Mouse (Mus musculus): ENCODE results near the gene Rgl1. TPM values are rescaled to one million over a fixed set of nuclear protein-coding genes. Genes with fewer than 3 reads are reported as not detected.

The Rgl1 gene
- 66.1 and 73.5 TPM in 2 replicates for polyA plus RNA-seq (2016; fragmentation: Nextera tagmentation; extraction: Ambion mirVana)

- H3K9me3 ChIP-seq (replicated peaks), result no peaks in the 10 kb centered on the region
- peak within 1 kb of the TSS; percentile 93 for H3K27ac ChIP-seq (ENCODE audit: poor library complexity, severe bottlenecking)
- H3K9ac ChIP-seq, result peak within 1 kb of the TSS; percentile 97
- ATAC-seq (ENCODE audit: insufficient number of reproducible peaks, low FRiP score), result peak; percentile 98
- H3K4me2 ChIP-seq, result peak within 1 kb of the TSS; percentile 99
- H3K4me1 ChIP-seq (replicated peaks), result peaks cover 7% of the 10 kb centered on the region
- peak within 1 kb of the TSS; percentile 99 for H3K4me3 ChIP-seq
- H3K27me3 ChIP-seq (replicated peaks), result peaks cover 11% of the 10 kb centered on the region; the same call in 1 of the 2 replicates
- under 1% methylated on average over 86 of the region's 86 CpGs for WGBS
- H3K36me3 ChIP-seq, result peaks cover 16% of the 10 kb centered on the region
Observed at GRCm38 (mm10) chr1:152766032-152766772, at the start of gene Rgl1, which contains the start of gene Arpc5. Gene Rgl1, minus strand, starts transcription at chr1:152766351. Gene Arpc5, plus strand, starts transcription at chr1:152766542.

- H3K36me3 ChIP-seq, result no peaks in the 10 kb centered on the region
- ATAC-seq (ENCODE audit: insufficient number of reproducible peaks, low FRiP score), result peak; percentile 47
- H3K9ac ChIP-seq, result no peak overlapping the region
- H3K9me3 ChIP-seq (replicated peaks), result no peaks in the 10 kb centered on the region
- 37% methylated on average over 7 of the region's 7 CpGs for WGBS
- H3K27ac ChIP-seq (ENCODE audit: poor library complexity, severe bottlenecking), result no peak overlapping the region
- no peak overlapping the region for H3K4me3 ChIP-seq
- peak overlapping the region; percentile 28; the same call in 1 of the 2 replicates for H3K4me2 ChIP-seq
- H3K4me1 ChIP-seq (replicated peaks), result peaks cover 37% of the 10 kb centered on the region
- no peaks in the 10 kb centered on the region for H3K27me3 ChIP-seq (replicated peaks)
Observed at GRCm38 (mm10) chr1:152815265-152815701, 49.1 kb upstream of the Rgl1 start.

- no peak for ATAC-seq (ENCODE audit: insufficient number of reproducible peaks, low FRiP score)
- H3K9ac ChIP-seq, result no peak overlapping the region
- H3K27ac ChIP-seq (ENCODE audit: poor library complexity, severe bottlenecking), result no peak overlapping the region
- H3K27me3 ChIP-seq (replicated peaks), result no peaks in the 10 kb centered on the region
- no peak overlapping the region for H3K4me2 ChIP-seq
- H3K4me3 ChIP-seq, result no peak overlapping the region
- 76% methylated on average over 13 of the region's 13 CpGs for WGBS
- peaks cover 21% of the 10 kb centered on the region for H3K4me1 ChIP-seq (replicated peaks)
- H3K9me3 ChIP-seq (replicated peaks), result no peaks in the 10 kb centered on the region
- H3K36me3 ChIP-seq, result no peaks in the 10 kb centered on the region
Observed at GRCm38 (mm10) chr1:152810533-152811439, 44.6 kb upstream of the Rgl1 start.

GRCm38 (mm10) chr1:152809541-152810252 lies 43.5 kb upstream of the Rgl1 start:
- H3K27me3 ChIP-seq (replicated peaks), result no peaks in the 10 kb centered on the region
- peak; percentile 85 for ATAC-seq (ENCODE audit: insufficient number of reproducible peaks, low FRiP score)
- H3K9ac ChIP-seq, result no peak overlapping the region
- peaks cover 11% of the 10 kb centered on the region for H3K4me1 ChIP-seq (replicated peaks)
- no peaks in the 10 kb centered on the region for H3K36me3 ChIP-seq
- H3K9me3 ChIP-seq (replicated peaks), result no peaks in the 10 kb centered on the region
- H3K4me3 ChIP-seq, result no peak overlapping the region
- no peak overlapping the region for H3K4me2 ChIP-seq
- WGBS, result 24% methylated on average over 8 of the region's 8 CpGs
- peak overlapping the region; percentile 69 for H3K27ac ChIP-seq (ENCODE audit: poor library complexity, severe bottlenecking)

GRCm38 (mm10) chr1:152808392-152808680 lies 42.2 kb upstream of the Rgl1 start:
- H3K9me3 ChIP-seq (replicated peaks), result no peaks in the 10 kb centered on the region
- no peak overlapping the region for H3K27ac ChIP-seq (ENCODE audit: poor library complexity, severe bottlenecking)
- ATAC-seq (ENCODE audit: insufficient number of reproducible peaks, low FRiP score), result no peak
- no peaks in the 10 kb centered on the region for H3K27me3 ChIP-seq (replicated peaks)
- no peak overlapping the region for H3K4me2 ChIP-seq
- H3K9ac ChIP-seq, result no peak overlapping the region
- H3K4me3 ChIP-seq, result no peak overlapping the region
- peaks cover 11% of the 10 kb centered on the region for H3K4me1 ChIP-seq (replicated peaks)
- 85% methylated on average over 2 of the region's 2 CpGs for WGBS
- H3K36me3 ChIP-seq, result no peaks in the 10 kb centered on the region

GRCm38 (mm10) chr1:152807619-152808391 lies 41.7 kb upstream of the Rgl1 start:
- Histone ChIP-seq H3K9ac (no peak overlapping the region), H3K9me3 (replicated peaks) (no peaks in the 10 kb centered on the region), H3K27me3 (replicated peaks) (no peaks in the 10 kb centered on the region), H3K36me3 (no peaks in the 10 kb centered on the region), H3K4me1 (replicated peaks) (peaks cover 11% of the 10 kb centered on the region), H3K4me3 (no peak overlapping the region), H3K4me2 (no peak overlapping the region), H3K27ac (ENCODE audit: poor library complexity, severe bottlenecking) (no peak overlapping the region)
- WGBS, result 68% methylated on average over 18 of the region's 18 CpGs
- no peak for ATAC-seq (ENCODE audit: insufficient number of reproducible peaks, low FRiP score)

- Histone ChIP-seq H3K27me3 (replicated peaks) (no peaks in the 10 kb centered on the region), H3K9me3 (replicated peaks) (no peaks in the 10 kb centered on the region), H3K4me1 (replicated peaks) (peaks cover 11% of the 10 kb centered on the region), H3K4me3 (no peak overlapping the region), H3K9ac (no peak overlapping the region), H3K36me3 (no peaks in the 10 kb centered on the region), H3K4me2 (no peak overlapping the region), H3K27ac (ENCODE audit: poor library complexity, severe bottlenecking) (no peak overlapping the region)
- no peak for ATAC-seq (ENCODE audit: insufficient number of reproducible peaks, low FRiP score)
- 68% methylated on average over 6 of the region's 6 CpGs for WGBS
Observed at GRCm38 (mm10) chr1:152804907-152805306, 38.8 kb upstream of the Rgl1 start.

- 80% methylated on average over 13 of the region's 13 CpGs for WGBS
- ATAC-seq (ENCODE audit: insufficient number of reproducible peaks, low FRiP score), result no peak
- H3K9me3 ChIP-seq (replicated peaks), result no peaks in the 10 kb centered on the region
- H3K4me2 ChIP-seq, result no peak overlapping the region
- H3K36me3 ChIP-seq, result no peaks in the 10 kb centered on the region
- H3K27ac ChIP-seq (ENCODE audit: poor library complexity, severe bottlenecking), result 0 out of 2 replicates have a peak overlapping the region, but pooled peaks have one; percentile 65
- no peak overlapping the region for H3K9ac ChIP-seq
- H3K27me3 ChIP-seq (replicated peaks), result no peaks in the 10 kb centered on the region
- peaks cover 16% of the 10 kb centered on the region for H3K4me1 ChIP-seq (replicated peaks)
- no peak overlapping the region for H3K4me3 ChIP-seq
Observed at GRCm38 (mm10) chr1:152800633-152801176, 34.6 kb upstream of the Rgl1 start.

GRCm38 (mm10) chr1:152799897-152800296 lies 33.7 kb upstream of the Rgl1 start, which contains the start of gene Ncf2:
Gene Ncf2, plus strand, starts transcription at chr1:152800194.
- 8% methylated on average over 2 of the region's 2 CpGs for WGBS
- ATAC-seq (ENCODE audit: insufficient number of reproducible peaks, low FRiP score), result peak; percentile 88
- no peak within 1 kb of the TSS for H3K4me2 ChIP-seq
- H3K9ac ChIP-seq, result 0 out of 2 replicates have a peak within 1 kb of the TSS, but pooled peaks have one; percentile 28
- peaks cover 18% of the 10 kb centered on the region for H3K4me1 ChIP-seq (replicated peaks)
- H3K27me3 ChIP-seq (replicated peaks), result no peaks in the 10 kb centered on the region
- peak within 1 kb of the TSS; percentile 65 for H3K27ac ChIP-seq (ENCODE audit: poor library complexity, severe bottlenecking)
- no peaks in the 10 kb centered on the region for H3K9me3 ChIP-seq (replicated peaks)
- H3K4me3 ChIP-seq, result no peak within 1 kb of the TSS
- H3K36me3 ChIP-seq, result no peaks in the 10 kb centered on the region

GRCm38 (mm10) chr1:152798125-152798524 lies 32.0 kb upstream of the Rgl1 start:
- Histone ChIP-seq H3K27ac (ENCODE audit: poor library complexity, severe bottlenecking) (no peak overlapping the region), H3K4me1 (replicated peaks) (peaks cover 26% of the 10 kb centered on the region), H3K9me3 (replicated peaks) (no peaks in the 10 kb centered on the region), H3K9ac (no peak overlapping the region), H3K36me3 (no peaks in the 10 kb centered on the region), H3K27me3 (replicated peaks) (no peaks in the 10 kb centered on the region), H3K4me2 (no peak overlapping the region), H3K4me3 (no peak overlapping the region)
- 53% methylated on average over 9 of the region's 9 CpGs for WGBS
- peak; percentile 58 for ATAC-seq (ENCODE audit: insufficient number of reproducible peaks, low FRiP score)
